Mouse (Mus musculus): Measurements from ENCODE around the gene Rasgef1b.
A peak's percentile ranks its signal among the peaks of the same experiment; 100 is the strongest.

Rasgef1b gene

GRCm38 (mm10) chr5:99391525-99391924 lies 337.3 kb downstream of the Rasgef1b start:
- DNase-seq (ENCODE audit: low read depth, low spot score): no peak
- Histone ChIP-seq H3K27me3 (ENCODE audit: control insufficient read depth, insufficient read depth, low read length, poor library complexity, severe bottlenecking) (no peaks in the 10 kb centered on the region), H3K36me3 (ENCODE audit: control insufficient read depth, insufficient read depth, low read length, poor library complexity, severe bottlenecking) (no peaks in the 10 kb centered on the region)

DNA sequence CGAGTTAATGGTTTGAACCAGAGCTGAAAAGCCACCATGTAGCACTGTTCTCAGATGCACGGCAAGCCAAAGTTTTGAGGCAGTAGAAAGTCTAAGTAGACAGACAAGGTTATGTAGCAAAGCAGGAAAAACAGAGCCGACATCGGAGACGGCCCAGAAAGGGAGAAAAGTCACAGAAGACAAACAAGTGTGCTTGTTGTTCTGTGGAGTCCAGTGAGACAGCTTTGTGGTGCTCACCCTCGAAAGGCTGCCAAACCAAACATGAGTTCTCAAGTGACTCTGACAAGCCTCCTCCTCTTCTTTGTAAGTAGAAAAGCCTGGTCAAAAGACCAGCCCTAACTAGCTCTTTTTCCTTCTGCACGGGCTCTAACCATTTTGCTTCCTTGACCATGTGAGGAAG lies 338.1 kb downstream of the Rasgef1b start:
- DNase-seq (ENCODE audit: low read depth, low spot score): no peak
- no peaks in the 10 kb centered on the region for H3K36me3 ChIP-seq (ENCODE audit: control insufficient read depth, insufficient read depth, low read length, poor library complexity, severe bottlenecking)
- no peaks in the 10 kb centered on the region for H3K27me3 ChIP-seq (ENCODE audit: control insufficient read depth, insufficient read depth, low read length, poor library complexity, severe bottlenecking)

DNA sequence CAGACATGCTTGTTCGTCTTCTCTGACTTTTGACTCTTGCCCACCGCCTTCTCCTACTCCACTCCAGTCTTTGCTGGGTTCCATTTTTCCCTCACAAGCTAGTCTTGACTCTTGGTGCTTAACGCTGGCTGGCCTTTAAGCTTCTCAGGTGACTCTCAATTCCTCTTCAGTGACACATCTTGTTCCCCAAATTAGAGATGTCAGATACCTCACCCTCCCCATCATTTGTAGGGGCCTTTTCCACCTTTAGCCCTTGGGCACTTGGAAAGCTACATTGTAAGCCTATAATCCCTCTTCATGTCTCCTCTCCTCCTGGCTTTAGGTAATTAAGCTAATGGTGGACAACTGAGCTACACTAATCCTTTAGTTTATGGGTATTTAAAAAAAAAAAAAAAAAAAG lies 338.6 kb downstream of the Rasgef1b start:
- Histone ChIP-seq H3K36me3 (ENCODE audit: control insufficient read depth, insufficient read depth, low read length, poor library complexity, severe bottlenecking) (no peaks in the 10 kb centered on the region), H3K27me3 (ENCODE audit: control insufficient read depth, insufficient read depth, low read length, poor library complexity, severe bottlenecking) (no peaks in the 10 kb centered on the region)
- DNase-seq (ENCODE audit: low read depth, low spot score): peak; percentile 50

GRCm38 (mm10) chr5:99388585-99389250 lies 340.1 kb downstream of the Rasgef1b start:
- no peak for DNase-seq (ENCODE audit: low read depth, low spot score)
- no peaks in the 10 kb centered on the region for H3K36me3 ChIP-seq (ENCODE audit: control insufficient read depth, insufficient read depth, low read length, poor library complexity, severe bottlenecking)
- no peaks in the 10 kb centered on the region for H3K27me3 ChIP-seq (ENCODE audit: control insufficient read depth, insufficient read depth, low read length, poor library complexity, severe bottlenecking)

GRCm38 (mm10) chr5:99388131-99388530 lies 340.7 kb downstream of the Rasgef1b start:
- no peaks in the 10 kb centered on the region for H3K36me3 ChIP-seq (ENCODE audit: control insufficient read depth, insufficient read depth, low read length, poor library complexity, severe bottlenecking)
- no peak for DNase-seq (ENCODE audit: low read depth, low spot score)
- no peaks in the 10 kb centered on the region for H3K27me3 ChIP-seq (ENCODE audit: control insufficient read depth, insufficient read depth, low read length, poor library complexity, severe bottlenecking)

- DNase-seq (ENCODE audit: low read depth, low spot score): peak; percentile 38
- Histone ChIP-seq H3K36me3 (ENCODE audit: control insufficient read depth, insufficient read depth, low read length, poor library complexity, severe bottlenecking) (no peaks in the 10 kb centered on the region), H3K27me3 (ENCODE audit: control insufficient read depth, insufficient read depth, low read length, poor library complexity, severe bottlenecking) (no peaks in the 10 kb centered on the region)
Measured at GRCm38 (mm10) chr5:99387185-99387981, 341.5 kb downstream of the Rasgef1b start.

DNA sequence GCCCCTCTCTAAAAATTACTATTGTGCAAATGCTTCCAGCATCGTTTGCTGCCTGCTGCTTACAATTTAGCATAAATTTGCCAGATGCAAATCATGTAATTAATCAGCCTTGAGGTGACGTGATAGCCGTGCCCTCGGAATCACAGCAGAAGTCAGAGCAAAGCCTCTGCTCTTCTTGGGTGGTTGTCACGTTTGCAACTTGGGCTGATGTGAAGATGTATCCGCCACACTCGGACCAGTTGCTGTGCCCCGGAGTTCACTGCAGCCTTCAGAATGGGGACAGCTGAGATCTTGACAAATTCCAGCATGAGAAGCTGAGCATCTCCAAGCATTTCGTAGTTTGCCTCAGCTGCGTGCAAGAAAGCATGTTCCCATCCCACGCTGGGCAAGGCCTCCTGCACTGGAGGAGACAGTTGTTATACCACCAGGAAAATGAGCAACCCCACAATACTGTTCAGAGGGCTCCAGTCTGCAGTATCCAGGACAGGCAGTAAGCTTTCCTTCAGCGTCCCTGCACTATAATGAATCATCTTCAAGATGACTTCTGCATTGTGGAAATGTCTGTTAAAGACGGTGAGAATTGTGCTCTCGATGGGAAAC lies 342.5 kb downstream of the Rasgef1b start:
- DNase-seq (ENCODE audit: low read depth, low spot score): no peak
- Histone ChIP-seq H3K36me3 (ENCODE audit: control insufficient read depth, insufficient read depth, low read length, poor library complexity, severe bottlenecking) (no peaks in the 10 kb centered on the region), H3K27me3 (ENCODE audit: control insufficient read depth, insufficient read depth, low read length, poor library complexity, severe bottlenecking) (no peaks in the 10 kb centered on the region)

GRCm38 (mm10) chr5:99385737-99386136 lies 343.1 kb downstream of the Rasgef1b start:
- DNase-seq (ENCODE audit: low read depth, low spot score): no peak

GRCm38 (mm10) chr5:99385090-99385489 lies 343.8 kb downstream of the Rasgef1b start:
- H3K27me3 ChIP-seq (ENCODE audit: control insufficient read depth, insufficient read depth, low read length, poor library complexity, severe bottlenecking): no peaks in the 10 kb centered on the region
- DNase-seq (ENCODE audit: low read depth, low spot score): no peak
- no peaks in the 10 kb centered on the region for H3K36me3 ChIP-seq (ENCODE audit: control insufficient read depth, insufficient read depth, low read length, poor library complexity, severe bottlenecking)

More at GRCm38 (mm10) chr5:99385737-99386136, 343.1 kb downstream of the Rasgef1b start:
- no peaks in the 10 kb centered on the region for H3K36me3 ChIP-seq (ENCODE audit: control insufficient read depth, insufficient read depth, low read length, poor library complexity, severe bottlenecking)
- no peaks in the 10 kb centered on the region for H3K27me3 ChIP-seq (ENCODE audit: control insufficient read depth, insufficient read depth, low read length, poor library complexity, severe bottlenecking)

- no peaks in the 10 kb centered on the region for H3K27me3 ChIP-seq (ENCODE audit: control insufficient read depth, insufficient read depth, low read length, poor library complexity, severe bottlenecking)
- no peak for DNase-seq (ENCODE audit: low read depth, low spot score)
Measured at GRCm38 (mm10) chr5:99383783-99384281, 345.0 kb downstream of the Rasgef1b start.

DNA sequence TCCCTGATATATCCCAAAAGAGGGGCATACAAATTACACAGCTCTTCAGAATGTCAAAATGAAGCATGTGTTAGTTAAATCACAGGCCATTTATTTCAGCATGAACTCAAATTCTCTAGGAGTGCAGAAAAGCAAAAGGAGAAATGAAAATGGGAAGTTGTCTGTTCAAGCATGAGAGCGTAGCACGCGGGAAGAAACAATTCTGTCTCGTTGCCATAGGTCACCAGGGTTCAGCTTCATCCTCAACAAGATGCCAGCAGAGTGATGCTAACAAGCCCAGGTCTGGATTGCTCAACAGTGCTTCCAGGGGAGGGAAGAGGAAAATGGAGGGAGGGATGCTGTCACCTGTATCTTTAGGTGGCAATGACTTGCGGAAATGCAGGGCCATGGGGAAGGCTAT lies 346.1 kb downstream of the Rasgef1b start:
- H3K27me3 ChIP-seq (ENCODE audit: control insufficient read depth, insufficient read depth, low read length, poor library complexity, severe bottlenecking): no peaks in the 10 kb centered on the region
- H3K36me3 ChIP-seq (ENCODE audit: control insufficient read depth, insufficient read depth, low read length, poor library complexity, severe bottlenecking): no peaks in the 10 kb centered on the region
- DNase-seq (ENCODE audit: low read depth, low spot score): peak; percentile 87

More at GRCm38 (mm10) chr5:99383783-99384281, 345.0 kb downstream of the Rasgef1b start:
- no peaks in the 10 kb centered on the region for H3K36me3 ChIP-seq (ENCODE audit: control insufficient read depth, insufficient read depth, low read length, poor library complexity, severe bottlenecking)

- Histone ChIP-seq H3K27me3 (ENCODE audit: control insufficient read depth, insufficient read depth, low read length, poor library complexity, severe bottlenecking) (no peaks in the 10 kb centered on the region), H3K36me3 (ENCODE audit: control insufficient read depth, insufficient read depth, low read length, poor library complexity, severe bottlenecking) (no peaks in the 10 kb centered on the region)
- peak; percentile 48 for DNase-seq (ENCODE audit: low read depth, low spot score)
Measured at GRCm38 (mm10) chr5:99381639-99382038, 347.2 kb downstream of the Rasgef1b start.

- no peaks in the 10 kb centered on the region for H3K27me3 ChIP-seq (ENCODE audit: control insufficient read depth, insufficient read depth, low read length, poor library complexity, severe bottlenecking)
- H3K36me3 ChIP-seq (ENCODE audit: control insufficient read depth, insufficient read depth, low read length, poor library complexity, severe bottlenecking): no peaks in the 10 kb centered on the region
- DNase-seq (ENCODE audit: low read depth, low spot score): no peak
Measured at GRCm38 (mm10) chr5:99380882-99381281, 348.0 kb downstream of the Rasgef1b start.

- peak; percentile 36 for DNase-seq (ENCODE audit: low read depth, low spot score)
- no peaks in the 10 kb centered on the region for H3K27me3 ChIP-seq (ENCODE audit: control insufficient read depth, insufficient read depth, low read length, poor library complexity, severe bottlenecking)
- H3K36me3 ChIP-seq (ENCODE audit: control insufficient read depth, insufficient read depth, low read length, poor library complexity, severe bottlenecking): no peaks in the 10 kb centered on the region
Measured at GRCm38 (mm10) chr5:99380166-99380565, 348.7 kb downstream of the Rasgef1b start.

Data from splenic B cell, adult 2 months (primary cell).